Mouse (Mus musculus): ENCODE measurements at regions not wholly inside any gene's neighbourhood (a gene's known extent, or its start where the extent isn't known, plus 50 kb on each side); places are given as distances from the start of the nearest gene placed in this dataset.

DNA sequence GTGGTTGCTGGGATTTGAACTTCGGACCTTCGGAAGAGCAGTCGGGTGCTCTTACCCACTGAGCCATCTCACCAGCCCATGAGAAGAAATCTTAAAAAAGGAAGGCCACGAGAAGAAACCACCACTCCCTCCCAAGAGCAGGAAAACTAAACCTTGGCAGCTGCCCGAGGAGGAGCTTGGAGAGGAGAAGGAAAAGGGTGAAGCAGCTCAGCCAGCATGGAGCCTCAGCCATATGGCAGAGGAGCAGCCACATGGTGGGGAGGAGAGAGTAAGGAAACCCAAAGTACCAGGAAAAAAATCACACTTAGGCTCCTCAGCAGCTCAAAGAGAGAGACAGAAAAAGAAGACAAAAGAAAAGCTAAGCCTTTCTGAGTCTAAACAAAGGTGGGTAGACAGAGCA, 210.3 kb downstream of the Gm10260 start:
- no peaks in the 10 kb centered on the region for H3K27me3 ChIP-seq (ENCODE audit: control insufficient read depth, insufficient read depth, low read depth, low read length)
- no peaks in the 10 kb centered on the region for H3K9me3 ChIP-seq (replicated peaks; ENCODE audit: control insufficient read depth, low read length)
- H3K9ac ChIP-seq (ENCODE audit: low read depth, low read length) = no peak overlapping the region
- H3K4me1 ChIP-seq (ENCODE audit: control insufficient read depth, low read depth, low read length) = peaks cover 3% of the 10 kb centered on the region; the same call in 1 of the 2 replicates
- no peak for ATAC-seq (ENCODE audit: low read depth)
- no peak overlapping the region for H3K27ac ChIP-seq (ENCODE audit: low read length)
- no peak overlapping the region for H3K4me2 ChIP-seq (ENCODE audit: low read depth, low read length)
- no peaks in the 10 kb centered on the region for H3K36me3 ChIP-seq (ENCODE audit: control insufficient read depth, insufficient read depth)
- H3K4me3 ChIP-seq (ENCODE audit: low read depth, low read length) = no peak overlapping the region
- 61% methylated on average over 5 of the region's 5 CpGs for whole genome bisulfite sequencing (ENCODE audit: insufficient replicate concordance)

DNA sequence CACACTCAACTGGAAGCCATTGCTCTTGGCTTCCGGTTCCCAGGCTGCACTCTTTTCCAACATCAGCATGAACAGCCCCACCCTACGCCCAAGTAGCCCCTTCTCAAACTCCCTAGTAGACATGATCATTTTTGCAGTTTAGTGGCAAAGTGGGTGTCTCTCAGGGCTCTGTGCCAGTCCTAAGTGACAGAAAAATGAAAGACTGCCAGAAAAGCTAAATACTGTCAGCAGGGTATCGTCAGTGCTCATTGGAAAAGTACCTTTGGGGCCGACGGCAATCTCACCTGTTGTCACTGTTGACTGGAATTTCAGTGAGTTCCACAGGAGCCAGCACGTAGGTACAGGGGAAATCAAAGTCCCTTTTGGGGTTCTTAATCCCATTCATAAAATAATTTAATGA, 211.0 kb downstream of the Gm10260 start:
- 75% methylated on average over 6 of the region's 6 CpGs for WGBS (ENCODE audit: insufficient replicate concordance)
- no peak overlapping the region for H3K4me2 ChIP-seq (ENCODE audit: low read depth, low read length)
- H3K4me3 ChIP-seq (ENCODE audit: low read depth, low read length) = no peak overlapping the region
- H3K4me1 ChIP-seq (ENCODE audit: control insufficient read depth, low read depth, low read length) = peaks cover 3% of the 10 kb centered on the region; the same call in 1 of the 2 replicates
- ATAC-seq (ENCODE audit: low read depth) = no peak
- H3K27ac ChIP-seq (ENCODE audit: low read length) = no peak overlapping the region
- no peaks in the 10 kb centered on the region for H3K27me3 ChIP-seq (ENCODE audit: control insufficient read depth, insufficient read depth, low read depth, low read length)
- no peaks in the 10 kb centered on the region for H3K36me3 ChIP-seq (ENCODE audit: control insufficient read depth, insufficient read depth)
- no peak overlapping the region for H3K9ac ChIP-seq (ENCODE audit: low read depth, low read length)
- no peaks in the 10 kb centered on the region for H3K9me3 ChIP-seq (replicated peaks; ENCODE audit: control insufficient read depth, low read length)

DNA sequence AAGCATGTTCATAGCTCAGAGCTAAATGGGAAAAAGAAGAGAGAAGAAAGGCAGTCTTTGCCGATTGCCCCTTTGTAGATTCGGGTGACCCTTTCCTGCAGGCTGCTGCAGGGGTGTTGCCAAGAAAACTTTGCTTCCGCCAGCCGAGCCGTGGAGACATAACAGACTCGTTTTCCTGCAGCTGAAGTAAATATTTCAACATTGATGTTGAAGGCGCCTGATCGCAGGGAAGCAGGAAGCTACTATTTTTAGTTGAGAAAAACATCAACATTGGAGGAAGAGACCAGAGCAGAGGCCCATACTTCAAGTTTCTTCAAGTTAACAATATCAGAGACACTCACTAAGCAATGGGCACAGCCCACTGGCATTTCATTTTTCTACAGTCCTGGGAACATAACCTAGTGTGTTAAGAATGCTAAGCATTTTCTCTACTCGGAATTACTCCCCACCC, 211.9 kb downstream of the Gm10260 start:
- Histone ChIP-seq H3K27ac (ENCODE audit: low read length) (0 out of 2 replicates have a peak overlapping the region, but pooled peaks have one; percentile 0), H3K9ac (ENCODE audit: low read depth, low read length) (no peak overlapping the region)
- no peak; the same call in 1 of the 2 replicates for ATAC-seq (ENCODE audit: low read depth)

GRCm38 (mm10) chr13:97546936-97547335, 213.5 kb downstream of the Gm10260 start:
- H3K4me2 ChIP-seq (ENCODE audit: low read depth, low read length) = no peak overlapping the region
- ATAC-seq (ENCODE audit: low read depth) = no peak
- no peak overlapping the region for H3K4me3 ChIP-seq (ENCODE audit: low read depth, low read length)
- H3K4me1 ChIP-seq (ENCODE audit: control insufficient read depth, low read depth, low read length) = peaks cover 3% of the 10 kb centered on the region; the same call in 1 of the 2 replicates
- WGBS (ENCODE audit: insufficient replicate concordance) = 34% methylated on average over 5 of the region's 5 CpGs
- H3K27me3 ChIP-seq (ENCODE audit: control insufficient read depth, insufficient read depth, low read depth, low read length) = no peaks in the 10 kb centered on the region
- H3K9ac ChIP-seq (ENCODE audit: low read depth, low read length) = no peak overlapping the region
- H3K27ac ChIP-seq (ENCODE audit: low read length) = no peak overlapping the region
- H3K9me3 ChIP-seq (replicated peaks; ENCODE audit: control insufficient read depth, low read length) = no peaks in the 10 kb centered on the region
- no peaks in the 10 kb centered on the region for H3K36me3 ChIP-seq (ENCODE audit: control insufficient read depth, insufficient read depth)

More for the DNA sequence above, 211.9 kb downstream of the Gm10260 start:
- Histone ChIP-seq H3K4me3 (ENCODE audit: low read depth, low read length) (no peak overlapping the region), H3K36me3 (ENCODE audit: control insufficient read depth, insufficient read depth) (no peaks in the 10 kb centered on the region), H3K27me3 (ENCODE audit: control insufficient read depth, insufficient read depth, low read depth, low read length) (no peaks in the 10 kb centered on the region), H3K4me1 (ENCODE audit: control insufficient read depth, low read depth, low read length) (peaks cover 3% of the 10 kb centered on the region; the same call in 1 of the 2 replicates), H3K4me2 (ENCODE audit: low read depth, low read length) (no peak overlapping the region), H3K9me3 (replicated peaks; ENCODE audit: control insufficient read depth, low read length) (no peaks in the 10 kb centered on the region)
- 9% methylated on average over 9 of the region's 9 CpGs for WGBS (ENCODE audit: insufficient replicate concordance)

- no peak overlapping the region for H3K27ac ChIP-seq (ENCODE audit: low read length)
- ATAC-seq (ENCODE audit: low read depth) = no peak
- no peaks in the 10 kb centered on the region for H3K36me3 ChIP-seq (ENCODE audit: control insufficient read depth, insufficient read depth)
- H3K4me2 ChIP-seq (ENCODE audit: low read depth, low read length) = no peak overlapping the region
- peaks cover 3% of the 10 kb centered on the region; the same call in 1 of the 2 replicates for H3K4me1 ChIP-seq (ENCODE audit: control insufficient read depth, low read depth, low read length)
- no peaks in the 10 kb centered on the region for H3K9me3 ChIP-seq (replicated peaks; ENCODE audit: control insufficient read depth, low read length)
- no peak overlapping the region for H3K4me3 ChIP-seq (ENCODE audit: low read depth, low read length)
- 35% methylated on average over 9 of the region's 9 CpGs for WGBS (ENCODE audit: insufficient replicate concordance)
- no peak overlapping the region for H3K9ac ChIP-seq (ENCODE audit: low read depth, low read length)
- no peaks in the 10 kb centered on the region for H3K27me3 ChIP-seq (ENCODE audit: control insufficient read depth, insufficient read depth, low read depth, low read length)
Observed at GRCm38 (mm10) chr13:97545971-97546454, 214.4 kb downstream of the Gm10260 start.

DNA sequence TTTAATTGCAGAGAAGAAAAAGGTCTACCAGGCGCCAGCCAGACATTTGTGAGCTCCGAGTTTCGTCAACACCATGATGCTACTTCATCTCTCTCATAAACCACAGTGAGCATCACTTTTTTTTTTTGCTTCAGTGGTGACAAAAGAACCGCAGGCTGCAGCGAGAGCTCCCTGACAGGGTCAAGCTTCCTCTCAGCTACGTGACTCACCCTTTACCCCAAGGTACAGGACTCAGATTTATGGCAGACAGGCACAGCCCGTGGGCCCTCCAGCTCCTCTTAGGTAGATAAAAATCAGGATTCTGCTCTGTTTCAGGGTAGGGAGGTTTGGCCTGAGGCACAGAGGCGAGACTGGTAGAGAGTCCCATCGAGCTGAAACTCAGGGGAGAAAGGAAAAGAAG, 220.7 kb downstream of the Gm10260 start:
- H3K27me3 ChIP-seq (ENCODE audit: control insufficient read depth, insufficient read depth, low read depth, low read length) = no peaks in the 10 kb centered on the region
- no peak overlapping the region for H3K9ac ChIP-seq (ENCODE audit: low read depth, low read length)
- no peak overlapping the region for H3K4me2 ChIP-seq (ENCODE audit: low read depth, low read length)
- H3K9me3 ChIP-seq (replicated peaks; ENCODE audit: control insufficient read depth, low read length) = no peaks in the 10 kb centered on the region
- no peak overlapping the region for H3K27ac ChIP-seq (ENCODE audit: low read length)
- H3K36me3 ChIP-seq (ENCODE audit: control insufficient read depth, insufficient read depth) = no peaks in the 10 kb centered on the region
- no peak overlapping the region for H3K4me3 ChIP-seq (ENCODE audit: low read depth, low read length)
- WGBS (ENCODE audit: insufficient replicate concordance) = 22% methylated on average over 9 of the region's 9 CpGs
- no peaks in the 10 kb centered on the region for H3K4me1 ChIP-seq (ENCODE audit: control insufficient read depth, low read depth, low read length)
- no peak for ATAC-seq (ENCODE audit: low read depth)

DNA sequence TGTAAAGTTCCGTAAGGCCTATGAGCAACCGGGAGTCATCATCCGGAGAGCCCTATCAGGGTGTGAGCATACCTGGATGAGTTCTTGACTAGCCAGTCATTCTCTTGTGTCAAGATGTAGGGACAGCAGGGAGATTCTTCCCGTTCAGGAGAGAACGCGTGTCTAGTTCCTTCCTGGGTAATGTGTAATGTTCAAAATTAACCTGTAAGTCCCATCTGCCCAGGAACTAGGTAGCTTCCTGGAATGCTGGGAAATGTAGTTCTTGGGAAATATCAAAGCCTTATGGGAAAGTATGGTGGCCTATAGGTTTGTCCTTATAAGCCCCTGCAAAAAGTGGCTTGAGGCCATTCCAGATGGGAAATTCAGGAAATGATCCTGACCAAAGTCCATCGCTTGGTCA, 222.0 kb downstream of the Gm10260 start:
- Histone ChIP-seq H3K27ac (ENCODE audit: low read length) (no peak overlapping the region), H3K4me2 (ENCODE audit: low read depth, low read length) (no peak overlapping the region), H3K4me3 (ENCODE audit: low read depth, low read length) (no peak overlapping the region), H3K4me1 (ENCODE audit: control insufficient read depth, low read depth, low read length) (no peaks in the 10 kb centered on the region), H3K9me3 (replicated peaks; ENCODE audit: control insufficient read depth, low read length) (no peaks in the 10 kb centered on the region), H3K27me3 (ENCODE audit: control insufficient read depth, insufficient read depth, low read depth, low read length) (no peaks in the 10 kb centered on the region), H3K36me3 (ENCODE audit: control insufficient read depth, insufficient read depth) (no peaks in the 10 kb centered on the region), H3K9ac (ENCODE audit: low read depth, low read length) (no peak overlapping the region)
- 84% methylated on average over 7 of the region's 7 CpGs for WGBS (ENCODE audit: insufficient replicate concordance)
- no peak for ATAC-seq (ENCODE audit: low read depth)

DNA sequence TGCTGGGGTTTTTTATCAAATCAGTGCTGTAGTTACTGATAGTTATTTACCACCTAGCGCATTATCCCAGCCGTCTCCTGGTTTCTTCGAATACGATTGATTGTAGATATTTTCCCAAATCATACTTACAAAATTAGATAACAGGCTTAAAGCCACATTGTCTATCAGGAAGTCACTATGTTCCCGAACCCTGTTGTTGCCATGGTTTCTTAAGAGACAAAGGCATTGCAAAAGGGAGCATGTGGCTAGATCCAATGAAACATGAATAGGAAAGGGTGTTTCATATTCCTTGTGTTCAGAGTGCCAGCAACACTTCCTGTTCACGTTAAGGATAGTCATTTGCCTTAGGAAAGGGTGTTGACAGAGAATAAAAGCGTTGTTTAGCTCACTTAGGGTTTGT, 222.7 kb downstream of the Gm10260 start:
- H3K27ac ChIP-seq (ENCODE audit: low read length) = no peak overlapping the region
- WGBS (ENCODE audit: insufficient replicate concordance) = 58% methylated on average over 7 of the region's 7 CpGs
- no peaks in the 10 kb centered on the region for H3K36me3 ChIP-seq (ENCODE audit: control insufficient read depth, insufficient read depth)
- H3K27me3 ChIP-seq (ENCODE audit: control insufficient read depth, insufficient read depth, low read depth, low read length) = no peaks in the 10 kb centered on the region
- H3K9ac ChIP-seq (ENCODE audit: low read depth, low read length) = no peak overlapping the region
- no peaks in the 10 kb centered on the region for H3K4me1 ChIP-seq (ENCODE audit: control insufficient read depth, low read depth, low read length)
- no peak overlapping the region for H3K4me3 ChIP-seq (ENCODE audit: low read depth, low read length)
- H3K4me2 ChIP-seq (ENCODE audit: low read depth, low read length) = no peak overlapping the region
- no peak for ATAC-seq (ENCODE audit: low read depth)
- H3K9me3 ChIP-seq (replicated peaks; ENCODE audit: control insufficient read depth, low read length) = no peaks in the 10 kb centered on the region

DNA sequence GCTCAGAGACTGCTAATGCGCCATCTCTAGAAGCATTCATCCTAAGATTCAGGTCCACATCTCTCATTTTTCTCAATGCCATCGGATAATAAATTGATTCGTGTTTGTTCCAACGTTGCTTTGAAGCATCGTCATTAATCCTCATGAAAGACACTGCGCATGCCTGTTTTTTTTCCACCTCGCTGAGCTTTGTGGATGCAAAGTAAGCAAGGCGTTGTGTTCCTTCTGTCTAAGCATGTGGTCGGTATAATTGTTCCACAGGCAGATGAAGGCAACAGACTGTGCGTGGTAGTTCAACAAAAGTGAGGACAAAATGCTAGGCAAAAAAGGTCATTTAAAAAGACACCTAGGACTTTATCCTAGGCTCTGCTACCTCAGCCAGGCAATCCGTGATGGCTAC, 223.2 kb downstream of the Gm10260 start:
- Histone ChIP-seq H3K27me3 (ENCODE audit: control insufficient read depth, insufficient read depth, low read depth, low read length) (no peaks in the 10 kb centered on the region), H3K4me2 (ENCODE audit: low read depth, low read length) (no peak overlapping the region), H3K4me3 (ENCODE audit: low read depth, low read length) (no peak overlapping the region), H3K36me3 (ENCODE audit: control insufficient read depth, insufficient read depth) (no peaks in the 10 kb centered on the region), H3K9ac (ENCODE audit: low read depth, low read length) (no peak overlapping the region), H3K27ac (ENCODE audit: low read length) (no peak overlapping the region), H3K9me3 (replicated peaks; ENCODE audit: control insufficient read depth, low read length) (no peaks in the 10 kb centered on the region), H3K4me1 (ENCODE audit: control insufficient read depth, low read depth, low read length) (no peaks in the 10 kb centered on the region)
- ATAC-seq (ENCODE audit: low read depth) = no peak
- WGBS (ENCODE audit: insufficient replicate concordance) = 70% methylated on average over 11 of the region's 11 CpGs
